Mouse (Mus musculus) bone marrow, adult 2 months (tissue): ENCODE results near the gene Tmem115.

ENCODE experiments used
- CTCF ChIP-seq: fragments of 200-500 bp; IDR thresholded peaks from 2 replicates; pipeline ENCODE4 v1.5.1; 2011; ENCODE audit warnings: low read length, control low read depth; ENCODE audit not compliant: control insufficient read depth, insufficient read depth
- POLR2A ChIP-seq: fragments of 200-500 bp; IDR thresholded peaks from 2 replicates; pipeline ENCODE4 v1.6.1; 2011; ENCODE audit warnings: low read depth, mild to moderate bottlenecking, control low read depth, low read length, borderline replicate concordance; ENCODE audit not compliant: control insufficient read depth

DNA sequence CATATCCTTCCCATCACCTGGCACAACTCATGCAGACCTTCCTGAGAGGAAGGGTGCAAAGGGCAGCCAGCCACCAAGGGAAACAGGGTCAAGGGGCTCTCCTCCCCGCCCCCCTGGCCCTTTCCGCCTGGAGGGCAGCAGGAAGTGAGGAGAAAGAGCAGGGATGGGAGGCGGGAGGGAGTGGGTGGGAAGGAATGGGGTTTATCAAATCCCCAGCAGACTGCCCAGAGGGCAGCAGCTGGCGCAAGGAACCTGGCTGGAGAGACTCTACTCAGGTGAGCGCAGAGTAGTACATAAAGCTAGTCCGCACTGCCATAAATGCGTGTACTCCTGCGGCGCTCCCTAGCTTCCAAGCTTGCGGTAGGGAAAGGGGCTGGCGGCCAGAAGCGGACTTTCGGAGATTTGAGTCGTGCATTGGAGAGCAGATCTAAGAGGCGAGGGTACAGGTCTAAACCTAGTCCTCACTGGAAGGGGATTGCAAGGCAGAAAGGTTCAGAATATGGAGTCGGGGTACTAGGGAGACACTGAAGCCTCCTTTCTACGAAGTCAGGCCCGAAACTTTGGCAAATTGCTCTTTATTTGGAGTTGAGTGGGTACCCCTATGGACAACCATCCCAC lies 34.1 kb downstream of the Tmem115 start, which contains the start of gene Hyal2:
- TF ChIP-seq CTCF: no peak
- no peak for TF ChIP-seq POLR2A
